21 mouse cellular contexts compared by ENCODE assay signal in genomic region chr16:12938563-12938962, GRCm38 (mm10).
DNase-seq lines count a peak whose midpoint lies in the region; ATAC-seq and TF ChIP-seq lines count a peak whose summit lies in the region.
"Had no signal": no experiment of that assay in that cellular context is flagged by ENCODE, and none has a peak within 500 bp of the region (broad histone marks: within the 10 kb centered on the region; RNA-seq: fewer than 3 reads in every experiment).

No protein-coding gene starts in this region.

- H3K4me1 ChIP-seq in heart, embryonic 10.5 days = no peaks in the 10 kb centered on the region
- H3K4me1 ChIP-seq in liver, adult 2 months (ENCODE audit: control insufficient read depth, insufficient read depth, low read length) = no peaks in the 10 kb centered on the region
- H3K4me1 ChIP-seq in liver, embryonic 12.5 days = no peaks in the 10 kb centered on the region
- H3K4me1 ChIP-seq in CH12.LX (ENCODE audit: control insufficient read depth in 1 of 2, insufficient read depth in 2 of 2) = no peaks in the 10 kb centered on the region
- H3K4me1 ChIP-seq: embryonic facial prominence, embryonic 10.5 days; limb, embryonic 15.5 days; neural tube, embryonic 13.5 days had no signal

- no peak overlapping the region for H3K4me3 ChIP-seq in heart, embryonic 10.5 days
- no peak overlapping the region for H3K4me3 ChIP-seq in liver, adult 2 months (ENCODE audit: insufficient read depth, low read depth, low read length)
- H3K4me3 ChIP-seq in liver, embryonic 12.5 days = no peak overlapping the region
- no peak overlapping the region for H3K4me3 ChIP-seq in CH12.LX (replicated peaks in 1 of 3; ENCODE audit: low read depth in 2 of 3, low read length in 2 of 3, poor library complexity in 1 of 3)
- H3K4me3 ChIP-seq: embryonic facial prominence, embryonic 10.5 days; erythroblast, embryonic 14.5 days; limb, embryonic 15.5 days; neural tube, embryonic 13.5 days had no signal

- dilution Hi-C loops in CH12.LX (cut with MboI; ENCODE audit: extremely low pct_ligation_motif_present, extremely low pct_unique_long_range_greater_than_20kb, low sequenced_read_pairs) = no loop called here

- no peak for ATAC-seq in liver, embryonic 12.5 days
- ATAC-seq in megakaryocyte, adult 5-6 weeks (ENCODE audit: poor library complexity, severe bottlenecking) = no peak

- no peak for TF ChIP-seq EP300 in CH12.LX (IDR thresholded peaks at IDR 0.05; ENCODE audit: low read length)

- no peak overlapping the region for H3K27ac ChIP-seq in heart, embryonic 10.5 days
- no peak overlapping the region for H3K27ac ChIP-seq in liver, adult 2 months (replicated peaks; ENCODE audit: insufficient read depth, low read depth, low read length)
- H3K27ac ChIP-seq in liver, embryonic 12.5 days = no peak overlapping the region
- H3K27ac ChIP-seq in CH12.LX (ENCODE audit: insufficient read depth, low read depth) = no peak overlapping the region
- H3K27ac ChIP-seq: embryonic facial prominence, embryonic 10.5 days; hindbrain, embryonic 14.5 days; limb, embryonic 15.5 days; neural tube, embryonic 13.5 days had no signal

- H3K27me3 ChIP-seq in heart, embryonic 10.5 days (ENCODE audit: insufficient read depth, poor library complexity, severe bottlenecking) = no peaks in the 10 kb centered on the region
- no peaks in the 10 kb centered on the region for H3K27me3 ChIP-seq in liver, adult 2 months (ENCODE audit: control insufficient read depth, insufficient read depth, low read length)
- no peaks in the 10 kb centered on the region for H3K27me3 ChIP-seq in liver, embryonic 12.5 days (replicated peaks)
- peaks cover 57% of the 10 kb centered on the region for H3K27me3 ChIP-seq in CH12.LX (replicated peaks)
- H3K27me3 ChIP-seq: limb, embryonic 15.5 days; neural tube, embryonic 13.5 days had no signal

- TF ChIP-seq RAD21 in CH12.LX (IDR thresholded peaks at IDR 0.05; ENCODE audit: low read depth, low read length) = peak; percentile 24

- H3K79me2 ChIP-seq in liver, adult 2 months (ENCODE audit: control insufficient read depth, insufficient read depth, low read length) = no peaks in the 10 kb centered on the region
- H3K79me2 ChIP-seq in CH12.LX (replicated peaks; ENCODE audit: control insufficient read depth, extremely low read depth, insufficient read depth, poor library complexity, severe bottlenecking) = no peaks in the 10 kb centered on the region

- DNase-seq in heart, embryonic 10.5 days (ENCODE audit: low spot score) = peak; percentile 35
- DNase-seq in heart, adult 9 months (ENCODE audit: low spot score in 2 of 2) = no peak
- DNase-seq in liver, adult 2 months (ENCODE audit: extremely low read depth, low read depth, low spot score) = no peak
- DNase-seq in CH12.LX (ENCODE audit: extremely low read depth) (no peak), R1 (ENCODE audit: low read depth, low spot score) (peak; percentile 56)
- no peak for DNase-seq in frontal cortex, postnatal 14 days (ENCODE audit: low spot score in 2 of 2)
- DNase-seq: adrenal gland, postnatal 36 days; cerebellum, postnatal 14 days; gastrocnemius, postnatal 14 days; heart, postnatal 14 days; kidney, adult 11 months; lung, postnatal 10 days; right cerebral cortex, postnatal 4 days; thymus, postnatal 25 days had no signal

- TF ChIP-seq POLR2A in liver, adult 2 months (IDR thresholded peaks at IDR 0.05; ENCODE audit: extremely low read depth, insufficient read depth, low read length) = no peak
- no peak for TF ChIP-seq POLR2A in CH12.LX (IDR thresholded peaks at IDR 0.05; ENCODE audit: low read depth, low read length)

- in situ Hi-C loops in CH12.LX (cut with MboI; ENCODE audit: low pct_ligation_motif_present, low pct_unique_long_range_greater_than_20kb, low sequenced_read_pairs) = no loop called here

- TF ChIP-seq CTCF in liver, adult 2 months (IDR thresholded peaks at IDR 0.05; ENCODE audit: low read depth, low read length) = peak; percentile 21; the same call in 1 of the 2 replicates
- TF ChIP-seq CTCF in CH12.LX (conservative IDR thresholded peaks at IDR 0.05 in 1 of 2, IDR thresholded peaks at IDR 0.05 in 1 of 2; ENCODE audit: low read depth in 2 of 2, low read length in 2 of 2) = peak in 1 of 2 experiments; percentile 48; a peak in 2 of 4 replicates

- no peaks in the 10 kb centered on the region for H3K36me3 ChIP-seq in heart, embryonic 10.5 days
- no peaks in the 10 kb centered on the region for H3K36me3 ChIP-seq in liver, adult 2 months (ENCODE audit: control insufficient read depth, insufficient read depth, low read length)
- H3K36me3 ChIP-seq in liver, embryonic 12.5 days = no peaks in the 10 kb centered on the region
- no peaks in the 10 kb centered on the region for H3K36me3 ChIP-seq in CH12.LX (replicated peaks in 1 of 2; ENCODE audit: control insufficient read depth in 1 of 2, insufficient read depth in 1 of 2, low read length in 1 of 2)
- H3K36me3 ChIP-seq: embryonic facial prominence, embryonic 10.5 days; limb, embryonic 15.5 days; neural tube, embryonic 13.5 days had no signal

- H3K4me2 ChIP-seq in liver, embryonic 12.5 days = no peak overlapping the region
- H3K4me2 ChIP-seq in CH12.LX (ENCODE audit: insufficient read depth, low read depth, poor library complexity, severe bottlenecking) = no peak overlapping the region
- H3K4me2 ChIP-seq: hindbrain, embryonic 14.5 days; limb, embryonic 15.5 days; neural tube, embryonic 13.5 days had no signal

- 70% methylated on average over 2 of the region's 2 CpGs for WGBS in heart, embryonic 10.5 days
- 95% methylated on average over 2 of the region's 2 CpGs for WGBS in liver, adult 2 months
- WGBS in liver, embryonic 12.5 days (ENCODE audit: insufficient replicate concordance) = 68% methylated on average over 2 of the region's 2 CpGs

- H3K9ac ChIP-seq in liver, adult 2 months (ENCODE audit: low read depth, low read length) = no peak overlapping the region
- no peak overlapping the region for H3K9ac ChIP-seq in liver, embryonic 12.5 days
- no peak overlapping the region for H3K9ac ChIP-seq in CH12.LX (ENCODE audit: insufficient read depth, low read depth)
- H3K9ac ChIP-seq: hindbrain, embryonic 14.5 days; limb, embryonic 15.5 days; neural tube, embryonic 13.5 days had no signal

- H3K9me3 ChIP-seq in heart, embryonic 10.5 days = no peaks in the 10 kb centered on the region
- no peaks in the 10 kb centered on the region for H3K9me3 ChIP-seq in liver, embryonic 12.5 days (replicated peaks)
- peaks cover 4% of the 10 kb centered on the region for H3K9me3 ChIP-seq in CH12.LX (replicated peaks; ENCODE audit: low read length)
- H3K9me3 ChIP-seq: embryonic facial prominence, embryonic 10.5 days; limb, embryonic 15.5 days; neural tube, embryonic 13.5 days had no signal

TF ChIP-seq in CH12.LX, 34 proteins besides CTCF, POLR2A, EP300 and RAD21:
- TF ChIP-seq SMC3 (IDR thresholded peaks at IDR 0.05; ENCODE audit: low read depth, low read length) (peak; percentile 21), PAX5 (IDR thresholded peaks at IDR 0.05; ENCODE audit: low read length) (no peak)

Comparison
In these comparisons a context has a peak if more than half of its experiments do, and no peak if none do; other contexts are left out.
1. DNase-seq: peak in heart, embryonic 10.5 days (single experiment) and R1 (single experiment); none in heart, adult 9 months (0 of 2), liver, adult 2 months (single experiment), CH12.LX (single experiment) and frontal cortex, postnatal 14 days (0 of 2).